Mouse (Mus musculus): ENCODE results near the gene Cox4i2. TPM values are rescaled to one million over a fixed set of nuclear protein-coding genes. Genes with fewer than 3 reads are reported as not detected.

Gene Cox4i2
- polyA plus RNA-seq, 1 experiment from 2014 or later = 3.5 TPM

- Histone ChIP-seq H3K27me3 (ENCODE audit: control insufficient read depth, insufficient read depth, low read length) (no peaks in the 10 kb centered on the region), H3K4me3 (ENCODE audit: low read depth, low read length) (no peak overlapping the region), H3K27ac (ENCODE audit: low read depth, low read length) (no peak overlapping the region), H3K4me2 (ENCODE audit: low read depth) (no peak overlapping the region), H3K9ac (ENCODE audit: low read length) (no peak overlapping the region), H3K9me3 (ENCODE audit: control insufficient read depth, low read length) (no peaks in the 10 kb centered on the region), H3K36me3 (ENCODE audit: control insufficient read depth, insufficient read depth, low read length) (no peaks in the 10 kb centered on the region), H3K4me1 (ENCODE audit: control insufficient read depth, insufficient read depth, low read length) (peaks cover 11% of the 10 kb centered on the region)
- no peak for DNase-seq (ENCODE audit: low spot score)
- 53% methylated on average over 12 of the region's 12 CpGs for WGBS
- no peak for ATAC-seq (ENCODE audit: insufficient read depth, low FRiP score, low TSS enrichment)
These were observed 13.8 kb downstream of the Cox4i2 start for GRCm38 (mm10) chr2:152767618-152768271.

GRCm38 (mm10) chr2:152769677-152770076 is 15.7 kb downstream of the Cox4i2 start:
- Histone ChIP-seq H3K4me3 (ENCODE audit: low read depth, low read length) (no peak overlapping the region), H3K4me1 (ENCODE audit: control insufficient read depth, insufficient read depth, low read length) (peaks cover under 1% of the 10 kb centered on the region), H3K9ac (ENCODE audit: low read length) (no peak overlapping the region), H3K9me3 (ENCODE audit: control insufficient read depth, low read length) (no peaks in the 10 kb centered on the region), H3K27ac (ENCODE audit: low read depth, low read length) (no peak overlapping the region), H3K27me3 (ENCODE audit: control insufficient read depth, insufficient read depth, low read length) (no peaks in the 10 kb centered on the region), H3K36me3 (ENCODE audit: control insufficient read depth, insufficient read depth, low read length) (no peaks in the 10 kb centered on the region), H3K4me2 (ENCODE audit: low read depth) (no peak overlapping the region)
- WGBS = 86% methylated on average over 7 of the region's 7 CpGs
- DNase-seq (ENCODE audit: low spot score) (no peak), ATAC-seq (ENCODE audit: insufficient read depth, low FRiP score, low TSS enrichment) (no peak)

GRCm38 (mm10) chr2:152771571-152771970 is 17.6 kb downstream of the Cox4i2 start:
- no peak overlapping the region for H3K9ac ChIP-seq (ENCODE audit: low read length)
- no peak for ATAC-seq (ENCODE audit: insufficient read depth, low FRiP score, low TSS enrichment)
- H3K4me2 ChIP-seq (ENCODE audit: low read depth) = no peak overlapping the region
- no peaks in the 10 kb centered on the region for H3K4me1 ChIP-seq (ENCODE audit: control insufficient read depth, insufficient read depth, low read length)
- 92% methylated on average over 9 of the region's 9 CpGs for WGBS
- DNase-seq (ENCODE audit: low spot score) = no peak
- H3K4me3 ChIP-seq (ENCODE audit: low read depth, low read length) = no peak overlapping the region
- H3K9me3 ChIP-seq (ENCODE audit: control insufficient read depth, low read length) = no peaks in the 10 kb centered on the region
- H3K27ac ChIP-seq (ENCODE audit: low read depth, low read length) = no peak overlapping the region
- no peaks in the 10 kb centered on the region for H3K27me3 ChIP-seq (ENCODE audit: control insufficient read depth, insufficient read depth, low read length)
- no peaks in the 10 kb centered on the region for H3K36me3 ChIP-seq (ENCODE audit: control insufficient read depth, insufficient read depth, low read length)

- Histone ChIP-seq H3K36me3 (ENCODE audit: control insufficient read depth, insufficient read depth, low read length) (no peaks in the 10 kb centered on the region), H3K9ac (ENCODE audit: low read length) (no peak overlapping the region), H3K27me3 (ENCODE audit: control insufficient read depth, insufficient read depth, low read length) (no peaks in the 10 kb centered on the region), H3K4me1 (ENCODE audit: control insufficient read depth, insufficient read depth, low read length) (no peaks in the 10 kb centered on the region), H3K4me3 (ENCODE audit: low read depth, low read length) (no peak overlapping the region), H3K27ac (ENCODE audit: low read depth, low read length) (no peak overlapping the region), H3K4me2 (ENCODE audit: low read depth) (no peak overlapping the region), H3K9me3 (ENCODE audit: control insufficient read depth, low read length) (no peaks in the 10 kb centered on the region)
- ATAC-seq (ENCODE audit: insufficient read depth, low FRiP score, low TSS enrichment) = no peak
- WGBS = 56% methylated on average over 1 of the region's 1 CpGs
- no peak for DNase-seq (ENCODE audit: low spot score)
These were observed 18.3 kb downstream of the Cox4i2 start for GRCm38 (mm10) chr2:152772231-152772630.

GRCm38 (mm10) chr2:152775357-152775756 is 21.4 kb downstream of the Cox4i2 start:
- no peaks in the 10 kb centered on the region for H3K36me3 ChIP-seq (ENCODE audit: control insufficient read depth, insufficient read depth, low read length)
- no peaks in the 10 kb centered on the region for H3K9me3 ChIP-seq (ENCODE audit: control insufficient read depth, low read length)
- H3K4me3 ChIP-seq (ENCODE audit: low read depth, low read length) = no peak overlapping the region
- no peaks in the 10 kb centered on the region for H3K27me3 ChIP-seq (ENCODE audit: control insufficient read depth, insufficient read depth, low read length)
- H3K9ac ChIP-seq (ENCODE audit: low read length) = no peak overlapping the region
- no peaks in the 10 kb centered on the region for H3K4me1 ChIP-seq (ENCODE audit: control insufficient read depth, insufficient read depth, low read length)
- no peak for DNase-seq (ENCODE audit: low spot score)
- H3K4me2 ChIP-seq (ENCODE audit: low read depth) = no peak overlapping the region
- WGBS = 88% methylated on average over 4 of the region's 4 CpGs
- ATAC-seq (ENCODE audit: insufficient read depth, low FRiP score, low TSS enrichment) = no peak
- H3K27ac ChIP-seq (ENCODE audit: low read depth, low read length) = no peak overlapping the region

GRCm38 (mm10) chr2:152776019-152776418 is 22.0 kb downstream of the Cox4i2 start:
- H3K27ac ChIP-seq (ENCODE audit: low read depth, low read length) = no peak overlapping the region
- no peaks in the 10 kb centered on the region for H3K4me1 ChIP-seq (ENCODE audit: control insufficient read depth, insufficient read depth, low read length)
- no peak overlapping the region for H3K4me2 ChIP-seq (ENCODE audit: low read depth)
- H3K4me3 ChIP-seq (ENCODE audit: low read depth, low read length) = no peak overlapping the region
- no peaks in the 10 kb centered on the region for H3K27me3 ChIP-seq (ENCODE audit: control insufficient read depth, insufficient read depth, low read length)
- H3K9me3 ChIP-seq (ENCODE audit: control insufficient read depth, low read length) = no peaks in the 10 kb centered on the region
- H3K9ac ChIP-seq (ENCODE audit: low read length) = no peak overlapping the region
- no peak for ATAC-seq (ENCODE audit: insufficient read depth, low FRiP score, low TSS enrichment)
- no peak for DNase-seq (ENCODE audit: low spot score)
- 81% methylated on average over 3 of the region's 3 CpGs for WGBS
- no peaks in the 10 kb centered on the region for H3K36me3 ChIP-seq (ENCODE audit: control insufficient read depth, insufficient read depth, low read length)

DNA sequence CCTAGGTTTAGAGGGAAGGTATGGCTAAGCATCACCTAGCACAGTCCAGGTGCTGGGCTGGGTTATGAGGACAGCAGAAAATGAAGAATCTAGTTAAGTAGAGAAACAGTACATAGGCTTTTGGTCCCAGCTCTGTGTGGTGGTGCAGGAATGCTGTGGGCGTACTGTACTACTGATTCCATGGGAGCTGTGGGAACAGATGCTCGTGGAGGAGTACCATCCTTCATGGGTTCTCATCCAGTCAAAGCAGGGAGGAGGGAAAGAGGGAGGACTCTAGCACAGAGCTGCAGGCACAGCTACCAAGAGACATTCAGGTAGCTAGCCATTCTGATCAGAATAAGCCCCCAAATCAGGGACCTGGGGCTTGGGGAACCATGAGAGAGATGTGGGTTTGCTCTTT is 22.5 kb downstream of the Cox4i2 start:
- no peak for ATAC-seq (ENCODE audit: insufficient read depth, low FRiP score, low TSS enrichment)
- no peaks in the 10 kb centered on the region for H3K27me3 ChIP-seq (ENCODE audit: control insufficient read depth, insufficient read depth, low read length)
- 89% methylated on average over 2 of the region's 2 CpGs for WGBS
- no peak overlapping the region for H3K27ac ChIP-seq (ENCODE audit: low read depth, low read length)
- DNase-seq (ENCODE audit: low spot score) = no peak
- no peaks in the 10 kb centered on the region for H3K9me3 ChIP-seq (ENCODE audit: control insufficient read depth, low read length)
- H3K4me1 ChIP-seq (ENCODE audit: control insufficient read depth, insufficient read depth, low read length) = no peaks in the 10 kb centered on the region
- no peak overlapping the region for H3K4me2 ChIP-seq (ENCODE audit: low read depth)
- no peak overlapping the region for H3K4me3 ChIP-seq (ENCODE audit: low read depth, low read length)
- no peaks in the 10 kb centered on the region for H3K36me3 ChIP-seq (ENCODE audit: control insufficient read depth, insufficient read depth, low read length)
- H3K9ac ChIP-seq (ENCODE audit: low read length) = no peak overlapping the region

- Histone ChIP-seq H3K36me3 (ENCODE audit: control insufficient read depth, insufficient read depth, low read length) (no peaks in the 10 kb centered on the region), H3K27me3 (ENCODE audit: control insufficient read depth, insufficient read depth, low read length) (no peaks in the 10 kb centered on the region), H3K9ac (ENCODE audit: low read length) (no peak overlapping the region), H3K9me3 (ENCODE audit: control insufficient read depth, low read length) (no peaks in the 10 kb centered on the region), H3K4me1 (ENCODE audit: control insufficient read depth, insufficient read depth, low read length) (no peaks in the 10 kb centered on the region), H3K4me3 (ENCODE audit: low read depth, low read length) (no peak overlapping the region), H3K27ac (ENCODE audit: low read depth, low read length) (no peak overlapping the region), H3K4me2 (ENCODE audit: low read depth) (no peak overlapping the region)
- DNase-seq (ENCODE audit: low spot score) = no peak
- no peak for ATAC-seq (ENCODE audit: insufficient read depth, low FRiP score, low TSS enrichment)
- 90% methylated on average over 3 of the region's 3 CpGs for WGBS
These were observed 23.1 kb downstream of the Cox4i2 start for GRCm38 (mm10) chr2:152777081-152777480.

DNA sequence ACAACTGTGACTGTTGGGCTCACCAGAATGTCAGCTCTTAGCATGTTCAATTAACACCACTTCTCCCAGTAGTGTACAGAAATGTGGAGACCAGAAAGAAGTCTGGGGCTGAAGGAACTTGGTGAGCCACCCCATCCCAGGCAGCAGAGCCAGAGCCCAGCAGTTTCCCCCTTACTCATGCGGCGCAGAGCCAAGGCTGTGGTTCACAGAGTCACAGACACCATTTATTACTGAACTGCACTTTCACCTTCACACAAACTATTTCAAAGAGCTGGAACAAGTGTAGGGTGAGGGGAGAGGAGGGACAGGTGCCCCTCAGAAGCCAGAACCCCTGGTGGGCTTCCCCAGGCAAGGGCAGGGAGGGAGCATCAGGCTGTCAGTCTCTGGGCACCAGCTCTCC is 26.5 kb downstream of the Cox4i2 start:
- Histone ChIP-seq H3K9ac (ENCODE audit: low read length) (no peak overlapping the region), H3K4me1 (ENCODE audit: control insufficient read depth, insufficient read depth, low read length) (no peaks in the 10 kb centered on the region), H3K27me3 (ENCODE audit: control insufficient read depth, insufficient read depth, low read length) (no peaks in the 10 kb centered on the region), H3K9me3 (ENCODE audit: control insufficient read depth, low read length) (no peaks in the 10 kb centered on the region), H3K4me2 (ENCODE audit: low read depth) (no peak overlapping the region), H3K4me3 (ENCODE audit: low read depth, low read length) (no peak overlapping the region), H3K36me3 (ENCODE audit: control insufficient read depth, insufficient read depth, low read length) (no peaks in the 10 kb centered on the region; the same call in 1 of the 2 replicates), H3K27ac (ENCODE audit: low read depth, low read length) (no peak overlapping the region)
- WGBS = 89% methylated on average over 2 of the region's 2 CpGs
- no peak for ATAC-seq (ENCODE audit: insufficient read depth, low FRiP score, low TSS enrichment)
- DNase-seq (ENCODE audit: low spot score) = no peak

Data from neural tube, embryonic 11.5 days (tissue).